Mouse (Mus musculus): ENCODE measurements around the gene Smarca1. TPM values are rescaled to one million over a fixed set of nuclear protein-coding genes. Genes with fewer than 3 reads are reported as not detected.

Gene Smarca1
- total RNA-seq, 2 experiments from 2014 or later, result 3.9 to 4.8 TPM

- DNase-seq (ENCODE audit: low spot score), result no peak
Measured at GRCm38 (mm10) chrX:47764440-47764839, 128.3 kb downstream of the Smarca1 start.

GRCm38 (mm10) chrX:47760212-47760611 lies 132.6 kb downstream of the Smarca1 start:
- no peak for DNase-seq (ENCODE audit: low spot score)

Other genes starting within 250 kb of the Smarca1 start
- gene Ocrl, start 19.4 kb upstream of the Smarca1 start, total RNA-seq (2021), result 10 to 100 TPM; 11.3 to 12.0 TPM
- gene Apln, start 141.9 kb upstream of the Smarca1 start, total RNA-seq (2021), result under 1 TPM; 0.59 to 0.85 TPM
- gene Xpnpep2, start 215.8 kb upstream of the Smarca1 start, total RNA-seq (2021), result under 1 TPM; 0.31 to 0.82 TPM